Mouse (Mus musculus): Measurements from ENCODE around the gene Ltbp2.

DNA sequence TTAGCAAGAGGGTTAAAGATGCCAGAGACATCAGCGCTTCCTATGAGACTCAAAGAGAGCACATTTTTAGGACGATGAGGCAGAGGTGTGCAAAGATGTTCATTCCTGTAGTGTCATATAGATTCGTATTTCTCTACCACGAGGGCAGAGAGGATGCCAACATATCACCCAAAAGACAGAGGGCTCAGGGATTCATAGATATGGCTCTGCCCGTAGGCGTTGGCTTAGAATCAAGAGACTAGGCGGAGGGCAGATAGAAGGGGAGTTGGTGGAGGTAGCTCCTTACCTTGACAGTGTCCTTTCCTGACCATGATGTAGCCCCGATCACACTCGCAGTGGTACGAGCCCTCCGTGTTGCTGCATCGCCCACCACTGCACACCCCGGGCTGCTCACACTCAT, 77.2 kb downstream of the Ltbp2 start:
- no peak for TF ChIP-seq POLR2A (IDR thresholded peaks at IDR 0.05; ENCODE audit: insufficient read depth, low read depth, low read length)
- TF ChIP-seq CTCF (IDR thresholded peaks at IDR 0.05; ENCODE audit: insufficient read depth, low read depth, low read length), result no peak

Data from olfactory bulb, adult 2 months (tissue).